Comparison of ENCODE assay signal across 8 mouse cellular contexts in genomic region chr8:71476099-71476940, GRCm38 (mm10). TPM values are rescaled to one million over a fixed set of nuclear protein-coding genes. Genes with fewer than 3 reads are reported as not detected.
DNase-seq lines count a peak whose midpoint lies in the region; ATAC-seq and TF ChIP-seq lines count a peak whose summit lies in the region.

No protein-coding gene starts in this region.

- peak; percentile 65 to 80 for DNase-seq in urinary bladder, adult 18-20 months (ENCODE audit: low spot score in 2 of 2)
- no peak for DNase-seq in urinary bladder, postnatal 10 days (ENCODE audit: low spot score)
- peak; percentile 88 to 92 for DNase-seq in heart, adult 2 months
- DNase-seq in kidney, adult 18-20 months = peak; percentile 85
- peak; percentile 90 for DNase-seq in midbrain, embryonic 14.5 days
- DNase-seq in spleen, postnatal 10 days (ENCODE audit: low spot score in 2 of 2) = peak; percentile 76 to 81

- no peaks in the 10 kb centered on the region for H3K79me2 ChIP-seq in heart, adult 2 months (replicated peaks; ENCODE audit: control insufficient read depth, insufficient read depth, low read length)

- peak overlapping the region; percentile 91 for H3K4me2 ChIP-seq in embryonic facial prominence, embryonic 12.5 days (replicated peaks)
- H3K4me2 ChIP-seq in limb, embryonic 13.5 days (replicated peaks) = peak overlapping the region; percentile 86
- H3K4me2 ChIP-seq in midbrain, embryonic 14.5 days (ENCODE audit: low read length) = peak overlapping the region; percentile 69

- peaks cover 67% of the 10 kb centered on the region for H3K36me3 ChIP-seq in embryonic facial prominence, embryonic 12.5 days
- H3K36me3 ChIP-seq in heart, adult 2 months (ENCODE audit: control insufficient read depth, insufficient read depth, low read length) = no peaks in the 10 kb centered on the region
- H3K36me3 ChIP-seq in limb, embryonic 13.5 days = peaks cover 67% of the 10 kb centered on the region
- H3K36me3 ChIP-seq in midbrain, embryonic 14.5 days (ENCODE audit: control insufficient read depth, insufficient read depth, low read length) = peaks cover 76% of the 10 kb centered on the region

- intact Hi-C loops in heart, adult 2 months (cut with DNase I) = no loop called here

- no peaks in the 10 kb centered on the region for H3K9me3 ChIP-seq in embryonic facial prominence, embryonic 12.5 days
- no peaks in the 10 kb centered on the region for H3K9me3 ChIP-seq in limb, embryonic 13.5 days
- H3K9me3 ChIP-seq in midbrain, embryonic 14.5 days (ENCODE audit: control insufficient read depth, low read length) = no peaks in the 10 kb centered on the region

- no peak for TF ChIP-seq POLR2A in heart, adult 2 months (IDR thresholded peaks at IDR 0.05; ENCODE audit: insufficient read depth, low read depth, low read length)

- H3K27me3 ChIP-seq in embryonic facial prominence, embryonic 12.5 days = no peaks in the 10 kb centered on the region
- H3K27me3 ChIP-seq in heart, adult 2 months (ENCODE audit: control insufficient read depth, insufficient read depth, low read length) = no peaks in the 10 kb centered on the region
- no peaks in the 10 kb centered on the region for H3K27me3 ChIP-seq in limb, embryonic 13.5 days
- H3K27me3 ChIP-seq in midbrain, embryonic 14.5 days (ENCODE audit: control insufficient read depth, insufficient read depth, low read length) = no peaks in the 10 kb centered on the region

- H3K27ac ChIP-seq in embryonic facial prominence, embryonic 12.5 days = peak overlapping the region; percentile 85
- peak overlapping the region; percentile 91 for H3K27ac ChIP-seq in heart, adult 2 months
- peak overlapping the region; percentile 79 for H3K27ac ChIP-seq in limb, embryonic 13.5 days
- peak overlapping the region; percentile 90 for H3K27ac ChIP-seq in midbrain, embryonic 14.5 days (replicated peaks; ENCODE audit: low read depth, low read length)

- peak overlapping the region; percentile 74 for H3K9ac ChIP-seq in embryonic facial prominence, embryonic 12.5 days
- H3K9ac ChIP-seq in heart, adult 2 months (ENCODE audit: low read depth, low read length) = peak overlapping the region; percentile 95
- H3K9ac ChIP-seq in limb, embryonic 13.5 days = peak overlapping the region; percentile 80
- peak overlapping the region; percentile 62 for H3K9ac ChIP-seq in midbrain, embryonic 14.5 days (replicated peaks; ENCODE audit: low read length)

- peak; percentile 16; the same call in 1 of the 2 replicates for ATAC-seq in embryonic facial prominence, embryonic 12.5 days (ENCODE audit: insufficient number of reproducible peaks, insufficient read depth, low FRiP score, low TSS enrichment)
- peak; percentile 68 for ATAC-seq in limb, embryonic 13.5 days (ENCODE audit: low FRiP score, low read depth)
- ATAC-seq in midbrain, embryonic 14.5 days (ENCODE audit: low FRiP score, low TSS enrichment) = peak; percentile 81

- WGBS in embryonic facial prominence, embryonic 12.5 days = under 1% methylated on average over 77 of the region's 121 CpGs
- under 1% methylated on average over 120 of the region's 121 CpGs for WGBS in heart, adult 2 months
- WGBS in limb, embryonic 13.5 days = under 1% methylated on average over 71 of the region's 121 CpGs
- under 1% methylated on average over 95 of the region's 121 CpGs for WGBS in midbrain, embryonic 14.5 days

- H3K4me1 ChIP-seq in embryonic facial prominence, embryonic 12.5 days = peaks cover 18% of the 10 kb centered on the region
- H3K4me1 ChIP-seq in heart, adult 2 months (ENCODE audit: control insufficient read depth, insufficient read depth, low read length) = peaks cover 3% of the 10 kb centered on the region
- peaks cover 21% of the 10 kb centered on the region for H3K4me1 ChIP-seq in limb, embryonic 13.5 days
- peaks cover 3% of the 10 kb centered on the region; the same call in 1 of the 2 replicates for H3K4me1 ChIP-seq in midbrain, embryonic 14.5 days (ENCODE audit: control insufficient read depth, insufficient read depth, low read length)

- no peak for TF ChIP-seq EP300 in heart, adult 2 months (IDR thresholded peaks at IDR 0.05; ENCODE audit: insufficient read depth, low read depth, low read length)

- peak; percentile 50 for TF ChIP-seq CTCF in heart, adult 2 months (IDR thresholded peaks at IDR 0.05)

- peak overlapping the region; percentile 60 for H3K4me3 ChIP-seq in embryonic facial prominence, embryonic 12.5 days
- H3K4me3 ChIP-seq in heart, adult 2 months = peak overlapping the region; percentile 65
- peak overlapping the region; percentile 65 for H3K4me3 ChIP-seq in limb, embryonic 13.5 days
- H3K4me3 ChIP-seq in midbrain, embryonic 14.5 days (replicated peaks; ENCODE audit: low read depth, low read length) = peak overlapping the region; percentile 47

RNA-seq across cellular contexts. Expression of gene Dda1, which starts 7.3 kb away (rescaled TPM):
- 108 and 117 TPM in 2 replicates for polyA plus RNA-seq in embryonic facial prominence, embryonic 12.5 days (2016; fragmentation: Nextera tagmentation; extraction: Ambion mirVana)
- 10 to 100 TPM; 30.4 to 31.8 TPM for total RNA-seq in heart, adult 2 months (2021)
- 51.8 and 51.9 TPM in 2 replicates for polyA plus RNA-seq in heart, adult 2 months (2012; rRNA removed)
- 98.8 and 105 TPM in 2 replicates for polyA plus RNA-seq in limb, embryonic 13.5 days (2015; fragmentation: Nextera tagmentation; extraction: Ambion mirVana)
- 213 and 233 TPM in 2 replicates for polyA plus RNA-seq in midbrain, embryonic 14.5 days (2014; fragmentation: Nextera tagmentation; extraction: Ambion mirVana)

RNA-seq across cellular contexts. Expression of gene Ano8, which starts 9.4 kb away (rescaled TPM):
- 9.6 and 10.7 TPM in 2 replicates for polyA plus RNA-seq in embryonic facial prominence, embryonic 12.5 days (2016; fragmentation: Nextera tagmentation; extraction: Ambion mirVana)
- total RNA-seq in heart, adult 2 months (2021) = 10 to 100 TPM; 15.6 to 16.3 TPM
- 15.3 and 18.4 TPM in 2 replicates for polyA plus RNA-seq in heart, adult 2 months (2012; rRNA removed)
- 1.5 and 1.7 TPM in 2 replicates for polyA plus RNA-seq in limb, embryonic 13.5 days (2015; fragmentation: Nextera tagmentation; extraction: Ambion mirVana)
- polyA plus RNA-seq in midbrain, embryonic 14.5 days (2014; fragmentation: Nextera tagmentation; extraction: Ambion mirVana) = 7.7 and 9.4 TPM in 2 replicates

RNA-seq across cellular contexts. Expression of gene Mrpl34, which starts 11.6 kb away (rescaled TPM):
- polyA plus RNA-seq in embryonic facial prominence, embryonic 12.5 days (2016; fragmentation: Nextera tagmentation; extraction: Ambion mirVana) = 169 TPM in 2 replicates
- total RNA-seq in heart, adult 2 months (2021) = 100 to 1,000 TPM; 120 to 128 TPM
- 81.7 and 153 TPM in 2 replicates for polyA plus RNA-seq in heart, adult 2 months (2012; rRNA removed)
- polyA plus RNA-seq in limb, embryonic 13.5 days (2015; fragmentation: Nextera tagmentation; extraction: Ambion mirVana) = 151 and 152 TPM in 2 replicates
- polyA plus RNA-seq in midbrain, embryonic 14.5 days (2014; fragmentation: Nextera tagmentation; extraction: Ambion mirVana) = 199 and 222 TPM in 2 replicates

RNA-seq across cellular contexts. Expression of gene Gtpbp3, which starts 11.6 kb away (rescaled TPM):
- polyA plus RNA-seq in embryonic facial prominence, embryonic 12.5 days (2016; fragmentation: Nextera tagmentation; extraction: Ambion mirVana) = 23.0 and 25.0 TPM in 2 replicates
- 10 to 100 TPM; 16.6 to 20.5 TPM for total RNA-seq in heart, adult 2 months (2021)
- 18.4 and 19.8 TPM in 2 replicates for polyA plus RNA-seq in heart, adult 2 months (2012; rRNA removed)
- polyA plus RNA-seq in limb, embryonic 13.5 days (2015; fragmentation: Nextera tagmentation; extraction: Ambion mirVana) = 23.6 and 25.0 TPM in 2 replicates
- 4.9 and 5.2 TPM in 2 replicates for polyA plus RNA-seq in midbrain, embryonic 14.5 days (2014; fragmentation: Nextera tagmentation; extraction: Ambion mirVana)

RNA-seq across cellular contexts. Expression of gene Abhd8, which starts 12.9 kb away (rescaled TPM):
- polyA plus RNA-seq in embryonic facial prominence, embryonic 12.5 days (2016; fragmentation: Nextera tagmentation; extraction: Ambion mirVana) = 89.4 and 92.7 TPM in 2 replicates
- 10 to 100 TPM; 25.8 to 26.5 TPM for total RNA-seq in heart, adult 2 months (2021)
- polyA plus RNA-seq in heart, adult 2 months (2012; rRNA removed) = 30.4 and 38.3 TPM in 2 replicates
- 75.2 and 75.7 TPM in 2 replicates for polyA plus RNA-seq in limb, embryonic 13.5 days (2015; fragmentation: Nextera tagmentation; extraction: Ambion mirVana)
- polyA plus RNA-seq in midbrain, embryonic 14.5 days (2014; fragmentation: Nextera tagmentation; extraction: Ambion mirVana) = 119 and 133 TPM in 2 replicates

Comparison
In these comparisons a context has a peak if more than half of its experiments do, and no peak if none do; other contexts are left out.
1. ATAC-seq: peak in every context shown above with its lines; median percentile 81 in midbrain, embryonic 14.5 days; 68 in limb, embryonic 13.5 days; 16 in embryonic facial prominence, embryonic 12.5 days.